Mouse (Mus musculus) heart, adult 2 months (tissue): Measurements from ENCODE around the gene Dnajc22. TPM values are rescaled to one million over a fixed set of nuclear protein-coding genes. Genes with fewer than 3 reads are reported as not detected.
"Not testable (repeated sequence)": the region's sequence is repeated elsewhere in the genome, so short reads cannot be mapped to it uniquely, and the experiment has no call there.

Experiments
- DNase-seq, 2 experiments: peaks; one replicate each; pipeline ENCODE4 v3.0.0; 2021
- H3K27ac ChIP-seq: fragments of 200-600 bp; 2 replicates; pipeline ENCODE4 v1.8.1; 2022
- H3K27me3 ChIP-seq: fragments of 200-500 bp; 2 replicates; pipeline ENCODE4 v1.6.1; 2012; ENCODE audit warnings: mild to moderate bottlenecking, low read length, inconsistent platforms, mixed read lengths; ENCODE audit not compliant: control insufficient read depth, insufficient read depth
- H3K36me3 ChIP-seq: fragments of 200-500 bp; 2 replicates; pipeline ENCODE4 v1.6.1; 2012; ENCODE audit warnings: low read length, inconsistent platforms; ENCODE audit not compliant: control insufficient read depth, insufficient read depth
- H3K4me1 ChIP-seq: fragments of 200-500 bp; 2 replicates; pipeline ENCODE4 v1.6.1; 2011; ENCODE audit warnings: low read length; ENCODE audit not compliant: control insufficient read depth, insufficient read depth
- H3K4me3 ChIP-seq: fragments of 200-600 bp; 2 replicates; pipeline ENCODE4 v1.8.1; 2022
- H3K79me2 ChIP-seq: fragments of 200-500 bp; replicated peaks from 2 replicates; pipeline ENCODE4 v1.6.1; 2012; ENCODE audit warnings: mild to moderate bottlenecking, inconsistent platforms, low read length, moderate library complexity, mixed read lengths; ENCODE audit not compliant: control insufficient read depth, insufficient read depth
- H3K9ac ChIP-seq: fragments of 200-500 bp; 2 replicates; pipeline ENCODE4 v1.6.1; 2012; ENCODE audit warnings: low read depth, mild to moderate bottlenecking, control low read depth, inconsistent platforms, low read length, mixed read lengths
- CTCF ChIP-seq: fragments of 200-600 bp; IDR thresholded peaks from 2 replicates; pipeline ENCODE4 v1.8.1; 2022; ENCODE audit warnings: antibody characterized with exemption, mild to moderate bottlenecking, moderate library complexity
- EP300 ChIP-seq: fragments of 200-500 bp; IDR thresholded peaks from 2 replicates; pipeline ENCODE4 v1.6.1; 2011; ENCODE audit warnings: low read depth, low read length, control low read depth; ENCODE audit not compliant: insufficient read depth
- POLR2A ChIP-seq: fragments of 200-500 bp; IDR thresholded peaks from 2 replicates; pipeline ENCODE4 v1.6.1; 2011; ENCODE audit warnings: mild to moderate bottlenecking, low read depth, low read length, control low read depth; ENCODE audit not compliant: insufficient read depth
- WGBS: fragments of 180-500 bp; shearing (Covaris S2); methylation state at CpG from one replicate; pipeline ENCODE4 v1.1.7; 2018; 5-methylcytosine and 5-hydroxymethylcytosine counted together
- intact Hi-C: fragments of 180-260 bp; cut with DNase I; formaldehyde crosslinking; loops from one replicate; pipeline ENCODE4 v1.15.1; 2025
- long read RNA-seq: library from polyadenylated mRNA; stranded (forward); transcript quantifications from one replicate; pipeline ENCODE4 v2.0.0, GENCODE M21; 2021
- polyA plus RNA-seq: library from polyadenylated mRNA; depleted of rRNA; stranded (reverse); fragments of >200 nt; gene quantifications from 2 replicates; pipeline ENCODE4 v1.2.3, GENCODE M21; 2012; rRNA removed
- total RNA-seq, 2 experiments: library from RNA; stranded (reverse); gene quantifications; 2 replicates each; pipeline ENCODE4 v1.2.3; 2021

Gene Dnajc22
- total RNA-seq = under 1 TPM; 0.44 to 0.57 TPM
- 0.18 and 0.35 TPM in 2 replicates for polyA plus RNA-seq
- long read RNA-seq = 0 reads

DNA sequence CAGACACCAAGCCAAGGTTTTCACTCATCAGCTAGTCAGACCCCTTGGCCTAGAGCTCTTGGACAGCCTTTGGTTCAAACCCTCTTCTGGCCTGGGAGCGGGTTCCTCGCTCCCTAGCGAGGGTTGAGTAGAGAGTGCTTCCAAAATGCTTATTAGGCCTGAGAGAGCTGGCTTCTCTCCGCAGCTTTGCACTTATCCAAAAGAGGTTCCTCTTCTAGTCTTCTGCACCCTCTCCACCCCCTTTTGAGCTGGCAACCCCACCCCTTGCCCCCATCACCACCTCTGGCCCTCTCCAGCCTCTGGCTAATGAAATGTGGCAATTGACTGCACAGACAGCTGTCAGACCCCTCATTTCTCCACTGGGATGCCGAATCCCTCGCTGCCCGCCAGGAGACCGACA lies at the start of gene Dnajc22:
TSS of gene Dnajc22 (plus strand) at position 301 of the 400 bp plus-strand sequence.
- Histone ChIP-seq H3K79me2 (no peaks in the 10 kb centered on the region), H3K27ac (no peak within 1 kb of the TSS), H3K27me3 (peaks cover 21% of the 10 kb centered on the region), H3K9ac (peak within 1 kb of the TSS; percentile 60), H3K4me3 (peak within 1 kb of the TSS; percentile 49), H3K4me1 (peaks cover 3% of the 10 kb centered on the region), H3K36me3 (no peaks in the 10 kb centered on the region)
- intact Hi-C loops = no loop called here
- 83% methylated on average over 8 of the region's 8 CpGs for WGBS
- no peak for TF ChIP-seq EP300
- no peak for TF ChIP-seq CTCF
- TF ChIP-seq POLR2A = no peak
- no peak for DNase-seq

- WGBS = 31% methylated on average over 3 of the region's 3 CpGs
- intact Hi-C loops = no loop called here
- no peaks in the 10 kb centered on the region for H3K27me3 ChIP-seq
- TF ChIP-seq POLR2A (no peak), EP300 (no peak), CTCF (no peak)
- H3K79me2 ChIP-seq = no peaks in the 10 kb centered on the region
- H3K4me1 ChIP-seq = no peaks in the 10 kb centered on the region
- no peak overlapping the region for H3K9ac ChIP-seq
- no peak overlapping the region for H3K4me3 ChIP-seq
- H3K27ac ChIP-seq = no peak overlapping the region
- H3K36me3 ChIP-seq = no peaks in the 10 kb centered on the region
- DNase-seq = no peak
These were observed 48.1 kb upstream of the Dnajc22 start for GRCm38 (mm10) chr15:99044854-99045253.

GRCm38 (mm10) chr15:99045734-99046133 lies 47.2 kb upstream of the Dnajc22 start:
- H3K4me3 ChIP-seq, H3K4me1 ChIP-seq, H3K9ac ChIP-seq, H3K79me2 ChIP-seq, H3K27me3 ChIP-seq, H3K27ac ChIP-seq, DNase-seq, H3K36me3 ChIP-seq, intact Hi-C loops: not testable (repeated sequence)
- WGBS = 67% methylated on average over 6 of the region's 6 CpGs

- Histone ChIP-seq H3K27ac (no peak overlapping the region), H3K27me3 (no peaks in the 10 kb centered on the region), H3K4me1 (no peaks in the 10 kb centered on the region), H3K79me2 (no peaks in the 10 kb centered on the region), H3K9ac (no peak overlapping the region), H3K36me3 (no peaks in the 10 kb centered on the region), H3K4me3 (no peak overlapping the region)
- TF ChIP-seq CTCF (peak; percentile 79), EP300 (no peak), POLR2A (no peak)
- intact Hi-C loops = loop anchor here (1.0 to 10.0 kb wide), 4 partner anchors 39 to 215 kb away; no protein-coding TSS in a partner anchor
- DNase-seq = no peak
- WGBS = 29% methylated on average over 13 of the region's 13 CpGs
These were observed 43.3 kb upstream of the Dnajc22 start for GRCm38 (mm10) chr15:99049473-99050253.

GRCm38 (mm10) chr15:99053373-99053772 lies 39.6 kb upstream of the Dnajc22 start:
- intact Hi-C loops = loop anchor here (10.0 kb wide), 1 partner anchor 211 kb away; no protein-coding TSS in a partner anchor
- DNase-seq = no peak

GRCm38 (mm10) chr15:99055040-99055439 lies 37.9 kb upstream of the Dnajc22 start, which contains the start of gene Prph:
Prph (plus strand) TSS chr15:99055174.
- no peak for DNase-seq
- no peak within 1 kb of the TSS for H3K27ac ChIP-seq
- no peaks in the 10 kb centered on the region for H3K36me3 ChIP-seq
- WGBS = 5% methylated on average over 30 of the region's 30 CpGs
- intact Hi-C loops = loop anchor here (10.0 kb wide), 1 partner anchor 210 kb away; no protein-coding TSS in a partner anchor
- H3K4me3 ChIP-seq = peak within 1 kb of the TSS; percentile 38
- no peaks in the 10 kb centered on the region for H3K4me1 ChIP-seq
- no peaks in the 10 kb centered on the region for H3K79me2 ChIP-seq
- H3K27me3 ChIP-seq = peaks cover 21% of the 10 kb centered on the region
- peak within 1 kb of the TSS; percentile 28 for H3K9ac ChIP-seq
- TF ChIP-seq EP300 = no peak
- TF ChIP-seq CTCF = no peak
- no peak for TF ChIP-seq POLR2A

More at GRCm38 (mm10) chr15:99053373-99053772, 39.6 kb upstream of the Dnajc22 start:
- no peaks in the 10 kb centered on the region for H3K4me1 ChIP-seq
- no peak overlapping the region for H3K27ac ChIP-seq
- no peak overlapping the region for H3K4me3 ChIP-seq
- no peaks in the 10 kb centered on the region for H3K79me2 ChIP-seq
- H3K9ac ChIP-seq = no peak overlapping the region
- H3K36me3 ChIP-seq = no peaks in the 10 kb centered on the region
- WGBS = 27% methylated on average over 9 of the region's 9 CpGs
- TF ChIP-seq POLR2A (no peak), CTCF (no peak), EP300 (no peak)
- H3K27me3 ChIP-seq = peaks cover 18% of the 10 kb centered on the region
